Mouse (Mus musculus): ENCODE results near the gene Gm11020. TPM values are rescaled to one million over a fixed set of nuclear protein-coding genes. Genes with fewer than 3 reads are reported as not detected.
"Not testable (repeated sequence)": the region's sequence is repeated elsewhere in the genome, so short reads cannot be mapped to it uniquely, and the experiment has no call there.

Gm11020 gene
- total RNA-seq (2021): not detected
- long read RNA-seq, experiment 1: 0 reads
- long read RNA-seq, experiment 2: 0 reads

GRCm38 (mm10) chr8:104321267-104321666 is at the start of gene Gm11020:
Gene Gm11020 (plus strand): TSS chr8:104321567.
- DNase-seq: not testable (repeated sequence)

- peak in 1 of 2 experiments; percentile 22 for DNase-seq
These were observed 28.3 kb upstream of the Gm11020 start, which contains the start of gene Cmtm2a for GRCm38 (mm10) chr8:104293081-104293480. Gene Cmtm2a (minus strand): TSS chr8:104293181.

- no peak for DNase-seq
These were observed 27.0 kb upstream of the Gm11020 start for GRCm38 (mm10) chr8:104294396-104294795.

- DNase-seq: not testable (repeated sequence)
These were observed 19.8 kb upstream of the Gm11020 start for GRCm38 (mm10) chr8:104301577-104301976.

- peak in 1 of 2 experiments; percentile 22 for DNase-seq
These were observed 18.8 kb upstream of the Gm11020 start for GRCm38 (mm10) chr8:104302536-104302935.

- DNase-seq: no peak
These were observed 16.4 kb upstream of the Gm11020 start for GRCm38 (mm10) chr8:104304962-104305361.

- DNase-seq: not testable (repeated sequence)
These were observed 13.0 kb upstream of the Gm11020 start for GRCm38 (mm10) chr8:104308341-104308740.

- peak; percentile 78 to 85 for DNase-seq
These were observed 11.8 kb upstream of the Gm11020 start, which contains the start of the genes Gm45711 and Cmtm1 for GRCm38 (mm10) chr8:104309441-104310155. Gene Gm45711 (minus strand): TSS chr8:104310081. Gene Cmtm1 (minus strand): TSS chr8:104310145.

- not testable (repeated sequence) for DNase-seq
These were observed 9.3 kb upstream of the Gm11020 start for GRCm38 (mm10) chr8:104312023-104312422.

- peak in 1 of 2 experiments; percentile 31 for DNase-seq
These were observed 8.1 kb upstream of the Gm11020 start for GRCm38 (mm10) chr8:104313311-104313710.

- DNase-seq: not testable (repeated sequence)
These were observed 563 bp downstream of the Gm11020 start, which contains the start of gene Cmtm2b for GRCm38 (mm10) chr8:104321930-104322329. Gene Cmtm2b (plus strand): TSS chr8:104322230.

- no peak for DNase-seq
These were observed 11.6 kb downstream of the Gm11020 start for GRCm38 (mm10) chr8:104332665-104333631.

- no peak for DNase-seq
These were observed 12.4 kb downstream of the Gm11020 start for GRCm38 (mm10) chr8:104333786-104334185.

GRCm38 (mm10) chr8:104334196-104334595 is 12.8 kb downstream of the Gm11020 start:
- no peak for DNase-seq

- no peak for DNase-seq
These were observed 15.4 kb downstream of the Gm11020 start for GRCm38 (mm10) chr8:104336806-104337205.

- DNase-seq: no peak
These were observed 16.5 kb downstream of the Gm11020 start for GRCm38 (mm10) chr8:104337890-104338289.

GRCm38 (mm10) chr8:104339229-104339982 is 18.0 kb downstream of the Gm11020 start, which contains the start of gene Cmtm3:
Gene Cmtm3 (plus strand): TSS chr8:104339410.
- peak; percentile 31 to 54 for DNase-seq

GRCm38 (mm10) chr8:104339983-104340232 is 18.5 kb downstream of the Gm11020 start:
- no peak for DNase-seq

GRCm38 (mm10) chr8:104340233-104341105 is 19.1 kb downstream of the Gm11020 start:
- DNase-seq: peak; percentile 87 to 92

GRCm38 (mm10) chr8:104341106-104341561 is 19.8 kb downstream of the Gm11020 start:
- DNase-seq: peak; percentile 87 to 89

GRCm38 (mm10) chr8:104341678-104342077 is 20.3 kb downstream of the Gm11020 start:
- no peak for DNase-seq
